Mouse (Mus musculus) layer of hippocampus, postnatal 36 days (tissue): ENCODE data around the gene Pth2. TPM values are rescaled to one million over a fixed set of nuclear protein-coding genes. Genes with fewer than 3 reads are reported as not detected.

Experiments
- DNase-seq, 2 experiments: peaks; one replicate each; pipeline ENCODE4 v3.0.0; 2022
- microRNA-seq, 2 experiments: library from miRNA; unstranded; fragments of <30 nt; microRNA quantifications; one replicate each; pipeline ENCODE4 v1.2.0; 2021
- total RNA-seq, 2 experiments: library from RNA; stranded (reverse); gene quantifications; 2 replicates each; pipeline ENCODE4 v1.2.3; 2021

The Pth2 gene
- total RNA-seq, 2 experiments from 2014 or later: not detected

GRCm38 (mm10) chr7:45198961-45199360, 18.2 kb downstream of the Pth2 start:
- DNase-seq: no peak

- DNase-seq: no peak
Observed at GRCm38 (mm10) chr7:45202654-45203053, 21.9 kb downstream of the Pth2 start.

- DNase-seq: peak; percentile 87 to 91
Observed at GRCm38 (mm10) chr7:45204380-45205143, 23.8 kb downstream of the Pth2 start, which contains the start of gene Ccdc155. Gene Ccdc155 (minus strand): TSS chr7:45204892.

GRCm38 (mm10) chr7:45208260-45208659, 27.5 kb downstream of the Pth2 start:
- no peak for DNase-seq

- DNase-seq: no peak
Observed at GRCm38 (mm10) chr7:45211070-45211469, 30.3 kb downstream of the Pth2 start.

- no peak for DNase-seq
Observed at GRCm38 (mm10) chr7:45211851-45212251, 31.1 kb downstream of the Pth2 start, which contains the start of gene Dkkl1. Gene Dkkl1 (minus strand): TSS chr7:45212147.

- no peak for DNase-seq
Observed at GRCm38 (mm10) chr7:45212356-45212755, 31.6 kb downstream of the Pth2 start.

GRCm38 (mm10) chr7:45213708-45214107, 32.9 kb downstream of the Pth2 start:
- DNase-seq: no peak

GRCm38 (mm10) chr7:45215673-45216441, 35.1 kb downstream of the Pth2 start, which contains the start of gene Tead2:
Gene Tead2 (plus strand): TSS chr7:45215753.
- no peak for DNase-seq

GRCm38 (mm10) chr7:45216442-45217183, 35.8 kb downstream of the Pth2 start:
- no peak for DNase-seq

GRCm38 (mm10) chr7:45221680-45222079, 40.9 kb downstream of the Pth2 start:
- no peak for DNase-seq

- no peak for DNase-seq
Observed at GRCm38 (mm10) chr7:45224826-45225225, 44.0 kb downstream of the Pth2 start.

GRCm38 (mm10) chr7:45226421-45226820, 45.6 kb downstream of the Pth2 start:
- no peak for DNase-seq

GRCm38 (mm10) chr7:45228548-45228947, 47.8 kb downstream of the Pth2 start:
- DNase-seq: no peak

- DNase-seq: no peak
Observed at GRCm38 (mm10) chr7:45229046-45229445, 48.3 kb downstream of the Pth2 start.

- no peak for DNase-seq
Observed at GRCm38 (mm10) chr7:45229459-45230203, 48.8 kb downstream of the Pth2 start.

GRCm38 (mm10) chr7:45231192-45231591, 50.4 kb downstream of the Pth2 start:
- DNase-seq: no peak

Small RNAs within 50 kb of the gene (microRNA-seq; reads per million reads assigned to microRNA genes)
- gene Mir7055: 1.1 to 2.7 reads per million in 2 experiments

Other genes with a start within 250 kb of the Pth2 start
- under 1 TPM; 0.87 to 0.88 TPM for gene Tsks, start 237.8 kb upstream of the Pth2 start, total RNA-seq
- 100 to 1,000 TPM; 131 to 137 TPM for gene Cpt1c, start 206.1 kb upstream of the Pth2 start, total RNA-seq
- 100 to 1,000 TPM; 155 to 168 TPM for gene Prmt1, start 194.4 kb upstream of the Pth2 start, total RNA-seq
- gene Irf3, start 183.3 kb upstream of the Pth2 start, total RNA-seq: 10 to 100 TPM; 45.9 to 51.0 TPM
- gene Bcl2l12, start 182.3 kb upstream of the Pth2 start, total RNA-seq: 1 to 10 TPM; 3.0 to 4.1 TPM
- gene Scaf1, start 164.6 kb upstream of the Pth2 start, total RNA-seq: 100 to 1,000 TPM; 149 to 155 TPM
- 1 to 10 TPM; 9.7 TPM for gene Rras, start 163.0 kb upstream of the Pth2 start, total RNA-seq
- gene Prr12, start 128.1 kb upstream of the Pth2 start, total RNA-seq: 10 to 100 TPM; 74.3 to 75.3 TPM
- 10 to 100 TPM; 51.0 to 51.3 TPM for gene Nosip, start 118.6 kb upstream of the Pth2 start, total RNA-seq
- 1 to 10 TPM; 5.5 to 6.1 TPM for gene Prrg2, start 118.3 kb upstream of the Pth2 start, total RNA-seq
- gene Rcn3, start 88.8 kb upstream of the Pth2 start, total RNA-seq: 1 to 10 TPM; 6.2 to 6.9 TPM
- 10 to 100 TPM; 16.7 to 18.5 TPM for gene Fcgrt, start 77.1 kb upstream of the Pth2 start, total RNA-seq
- gene Rps11, start 56.6 kb upstream of the Pth2 start, total RNA-seq: 100 to 1,000 TPM; 408 to 432 TPM
- 100 to 1,000 TPM; 788 to 817 TPM for gene Rpl13a, start 52.2 kb upstream of the Pth2 start, total RNA-seq
- gene Gm45713, start 44.8 kb upstream of the Pth2 start, total RNA-seq: under 1 TPM in 1 of 2 experiments, not detected in 1; 0.50 TPM
- gene Flt3l, start 44.6 kb upstream of the Pth2 start, total RNA-seq: 10 to 100 TPM in 1 of 2 experiments, 1 to 10 TPM in 1; 7.0 to 10.1 TPM
- 10 to 100 TPM; 44.5 to 46.8 TPM for gene Pih1d1, start 26.7 kb upstream of the Pth2 start, total RNA-seq
- 10 to 100 TPM; 10.5 to 18.0 TPM for gene Aldh16a1, start 26.4 kb upstream of the Pth2 start, total RNA-seq
- 1,000 to 10,000 TPM; 1,360 to 1,418 TPM for gene Slc17a7, start 17.0 kb upstream of the Pth2 start, total RNA-seq
- gene Gfy, start 1.4 kb upstream of the Pth2 start, total RNA-seq: under 1 TPM; 0.17 to 0.28 TPM
- 1 to 10 TPM; 2.0 to 3.3 TPM for gene Ccdc155, start 23.9 kb downstream of the Pth2 start, total RNA-seq
- gene Dkkl1, start 31.2 kb downstream of the Pth2 start, total RNA-seq: 1 to 10 TPM; 1.4 to 2.3 TPM
- 1 to 10 TPM; 2.6 to 7.8 TPM for gene Tead2, start 34.8 kb downstream of the Pth2 start, total RNA-seq
- 1 to 10 TPM; 1.9 to 4.8 TPM for gene Cd37, start 58.1 kb downstream of the Pth2 start, total RNA-seq
- 1 to 10 TPM; 2.0 to 2.8 TPM for gene Slc6a16, start 60.1 kb downstream of the Pth2 start, total RNA-seq
- not detected for gene Slc6a21, start 96.5 kb downstream of the Pth2 start, total RNA-seq
- 10 to 100 TPM; 12.9 to 14.8 TPM for gene Trpm4, start 152.8 kb downstream of the Pth2 start, total RNA-seq
- gene Hrc, start 154.3 kb downstream of the Pth2 start, total RNA-seq: under 1 TPM; 0.20 to 0.46 TPM
- 100 to 1,000 TPM; 126 to 128 TPM for gene Ppfia3, start 186.0 kb downstream of the Pth2 start, total RNA-seq
- 100 to 1,000 TPM; 133 to 154 TPM for gene Lin7b, start 189.6 kb downstream of the Pth2 start, total RNA-seq
- 100 to 1,000 TPM; 379 to 450 TPM for gene Snrnp70, start 214.7 kb downstream of the Pth2 start, total RNA-seq
- gene Kcna7, start 224.7 kb downstream of the Pth2 start, total RNA-seq: not detected
- under 1 TPM; 0.17 to 0.18 TPM for gene Ntf5, start 232.7 kb downstream of the Pth2 start, total RNA-seq
- not detected for gene Lhb, start 239.8 kb downstream of the Pth2 start, total RNA-seq